Mouse (Mus musculus): ENCODE measurements around the gene Sctr.

The Sctr gene

GRCm38 (mm10) chr1:120073519-120074306 lies 67.0 kb downstream of the Sctr start, which contains the start of gene Tmem37:
Tmem37 (minus strand) TSS chr1:120074074.
- TF ChIP-seq GATA4 (IDR thresholded peaks at IDR 0.05; ENCODE audit: insufficient replicate concordance, low read length), result peak; percentile 51; the same call in 1 of the 2 replicates

- TF ChIP-seq GATA4 (IDR thresholded peaks at IDR 0.05; ENCODE audit: insufficient replicate concordance, low read length), result no peak
These were observed 67.6 kb downstream of the Sctr start for GRCm38 (mm10) chr1:120074307-120074702.

- no peak for TF ChIP-seq GATA4 (IDR thresholded peaks at IDR 0.05; ENCODE audit: insufficient replicate concordance, low read length)
These were observed 68.2 kb downstream of the Sctr start for GRCm38 (mm10) chr1:120074931-120075330.

- no peak for TF ChIP-seq GATA4 (IDR thresholded peaks at IDR 0.05; ENCODE audit: insufficient replicate concordance, low read length)
These were observed 68.8 kb downstream of the Sctr start for GRCm38 (mm10) chr1:120075507-120075906.

GRCm38 (mm10) chr1:120077746-120078410 lies 71.2 kb downstream of the Sctr start:
- TF ChIP-seq GATA4 (IDR thresholded peaks at IDR 0.05; ENCODE audit: insufficient replicate concordance, low read length), result no peak

- TF ChIP-seq GATA4 (IDR thresholded peaks at IDR 0.05; ENCODE audit: insufficient replicate concordance, low read length), result no peak
These were observed 73.9 kb downstream of the Sctr start for GRCm38 (mm10) chr1:120080632-120081031.

GRCm38 (mm10) chr1:120082957-120083585 lies 76.4 kb downstream of the Sctr start:
- TF ChIP-seq GATA4 (IDR thresholded peaks at IDR 0.05; ENCODE audit: insufficient replicate concordance, low read length), result no peak

- TF ChIP-seq GATA4 (IDR thresholded peaks at IDR 0.05; ENCODE audit: insufficient replicate concordance, low read length), result no peak
These were observed 77.3 kb downstream of the Sctr start for GRCm38 (mm10) chr1:120083921-120084517.

- TF ChIP-seq GATA4 (IDR thresholded peaks at IDR 0.05; ENCODE audit: insufficient replicate concordance, low read length), result no peak
These were observed 79.0 kb downstream of the Sctr start for GRCm38 (mm10) chr1:120085696-120086095.

GRCm38 (mm10) chr1:120086644-120087043 lies 80.0 kb downstream of the Sctr start:
- TF ChIP-seq GATA4 (IDR thresholded peaks at IDR 0.05; ENCODE audit: insufficient replicate concordance, low read length), result peak; percentile 43; the same call in 1 of the 2 replicates

GRCm38 (mm10) chr1:120089180-120089579 lies 82.5 kb downstream of the Sctr start:
- TF ChIP-seq GATA4 (IDR thresholded peaks at IDR 0.05; ENCODE audit: insufficient replicate concordance, low read length), result no peak

- TF ChIP-seq GATA4 (IDR thresholded peaks at IDR 0.05; ENCODE audit: insufficient replicate concordance, low read length), result no peak
These were observed 84.3 kb downstream of the Sctr start for GRCm38 (mm10) chr1:120090880-120091570.

- no peak for TF ChIP-seq GATA4 (IDR thresholded peaks at IDR 0.05; ENCODE audit: insufficient replicate concordance, low read length)
These were observed 88.2 kb downstream of the Sctr start for GRCm38 (mm10) chr1:120094920-120095319.

GRCm38 (mm10) chr1:120098327-120098726 lies 91.6 kb downstream of the Sctr start:
- no peak for TF ChIP-seq GATA4 (IDR thresholded peaks at IDR 0.05; ENCODE audit: insufficient replicate concordance, low read length)

- no peak for TF ChIP-seq GATA4 (IDR thresholded peaks at IDR 0.05; ENCODE audit: insufficient replicate concordance, low read length)
These were observed 92.8 kb downstream of the Sctr start for GRCm38 (mm10) chr1:120099483-120099882.
